Comparison of ENCODE assay signal across 12 mouse cellular contexts in the genomic region with DNA sequence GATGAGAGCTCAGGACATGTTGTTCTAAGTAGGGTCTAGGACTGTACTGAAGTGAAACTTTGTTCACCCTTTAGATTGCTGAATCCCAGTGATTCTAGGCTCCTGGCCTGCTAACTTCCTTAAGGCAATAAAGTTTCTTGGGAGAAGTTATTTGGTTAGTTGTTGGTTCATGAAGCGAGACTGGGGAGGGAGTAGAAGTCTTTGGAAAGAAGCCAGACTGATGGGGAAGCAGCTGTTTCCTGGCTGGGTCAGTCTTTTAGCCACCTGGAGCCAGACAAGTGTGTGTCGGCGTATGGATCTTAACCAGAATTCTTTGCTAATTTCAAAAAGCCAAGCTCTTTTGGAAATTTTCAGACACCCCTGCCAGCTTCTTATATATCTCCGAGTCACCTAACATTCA. TPM values are rescaled to one million over a fixed set of nuclear protein-coding genes. Genes with fewer than 3 reads are reported as not detected.
A peak's percentile ranks its signal among the peaks of the same experiment; 100 is the strongest.
DNase-seq lines count a peak whose midpoint lies in the region; ATAC-seq and TF ChIP-seq lines count a peak whose summit lies in the region.
"Had no signal": no experiment of that assay in that cellular context is flagged by ENCODE, and none has a peak within 500 bp of the region (broad histone marks: within the 10 kb centered on the region; RNA-seq: fewer than 3 reads in every experiment).

No protein-coding gene starts in this region.

- H3K27me3 ChIP-seq in lung, embryonic 14.5 days (ENCODE audit: insufficient read depth, low read length) = no peaks in the 10 kb centered on the region
- no peaks in the 10 kb centered on the region for H3K27me3 ChIP-seq in intestine, embryonic 15.5 days (replicated peaks)
- H3K27me3 ChIP-seq in stomach, postnatal 0 days (ENCODE audit: control insufficient read depth, insufficient read depth, low read length) = no peaks in the 10 kb centered on the region
- no peaks in the 10 kb centered on the region for H3K27me3 ChIP-seq in midbrain, embryonic 10.5 days (ENCODE audit: low read depth, poor library complexity, severe bottlenecking)
- H3K27me3 ChIP-seq: embryonic facial prominence, embryonic 15.5 days had no signal

- ATAC-seq in lung, embryonic 14.5 days (ENCODE audit: insufficient read depth) = no peak
- no peak for ATAC-seq in intestine, embryonic 15.5 days
- ATAC-seq in stomach, postnatal 0 days (ENCODE audit: low FRiP score, low TSS enrichment) = peak; percentile 1; the same call in 1 of the 2 replicates
- ATAC-seq: inflammation-experienced regulatory T-cells, adult 6 months had no signal

- TF ChIP-seq POLR2A in lung, adult 2 months (IDR thresholded peaks at IDR 0.05; ENCODE audit: borderline replicate concordance, extremely low read depth, low read depth, low read length) = no peak

- no peak for TF ChIP-seq EP300 in stomach, postnatal 0 days (optimal IDR thresholded peaks at IDR 0.05)

- WGBS in lung, embryonic 14.5 days = 43% methylated on average over 4 of the region's 4 CpGs
- WGBS in lung, adult 2 months = 22% methylated on average over 4 of the region's 4 CpGs
- 36% methylated on average over 4 of the region's 4 CpGs for WGBS in intestine, embryonic 15.5 days
- WGBS in stomach, postnatal 0 days = 31% methylated on average over 4 of the region's 4 CpGs
- 90% methylated on average over 4 of the region's 4 CpGs for WGBS in midbrain, embryonic 10.5 days

- H3K27ac ChIP-seq in lung, embryonic 14.5 days (ENCODE audit: low read depth) = no peak overlapping the region
- H3K27ac ChIP-seq in intestine, embryonic 15.5 days = peak overlapping the region; percentile 60; the same call in 1 of the 2 replicates
- 0 out of 2 replicates have a peak overlapping the region, but pooled peaks have one; percentile 59 for H3K27ac ChIP-seq in stomach, postnatal 0 days (replicated peaks)
- H3K27ac ChIP-seq in midbrain, embryonic 10.5 days (replicated peaks) = no peak overlapping the region
- H3K27ac ChIP-seq: embryonic facial prominence, embryonic 15.5 days had no signal

- H3K4me1 ChIP-seq in lung, embryonic 14.5 days (ENCODE audit: insufficient read depth) = no peaks in the 10 kb centered on the region; the same call in 1 of the 2 replicates
- peaks cover 2% of the 10 kb centered on the region; the same call in 1 of the 2 replicates for H3K4me1 ChIP-seq in lung, adult 2 months (ENCODE audit: control insufficient read depth, insufficient read depth, low read length)
- peaks cover 9% of the 10 kb centered on the region; the same call in 1 of the 2 replicates for H3K4me1 ChIP-seq in intestine, embryonic 15.5 days (replicated peaks)
- H3K4me1 ChIP-seq in stomach, postnatal 0 days (replicated peaks; ENCODE audit: control insufficient read depth, insufficient read depth) = no peaks in the 10 kb centered on the region
- H3K4me1 ChIP-seq in midbrain, embryonic 10.5 days = peaks cover 5% of the 10 kb centered on the region
- H3K4me1 ChIP-seq: embryonic facial prominence, embryonic 15.5 days had no signal

- H3K4me2 ChIP-seq in lung, embryonic 14.5 days = no peak overlapping the region
- H3K4me2 ChIP-seq in intestine, embryonic 15.5 days (replicated peaks) = peak overlapping the region; percentile 40
- peak overlapping the region; percentile 33; the same call in 1 of the 2 replicates for H3K4me2 ChIP-seq in stomach, postnatal 0 days (replicated peaks; ENCODE audit: low read depth)
- H3K4me2 ChIP-seq: embryonic facial prominence, embryonic 15.5 days had no signal

- no peak overlapping the region for H3K9ac ChIP-seq in lung, embryonic 14.5 days
- peak overlapping the region; percentile 5; the same call in 1 of the 2 replicates for H3K9ac ChIP-seq in intestine, embryonic 15.5 days
- no peak overlapping the region for H3K9ac ChIP-seq in stomach, postnatal 0 days (ENCODE audit: low read length)
- H3K9ac ChIP-seq: embryonic facial prominence, embryonic 15.5 days had no signal

- TF ChIP-seq CTCF in lung, embryonic 14.5 days (IDR thresholded peaks at IDR 0.05; ENCODE audit: low read depth) = no peak
- TF ChIP-seq CTCF in lung, adult 2 months (IDR thresholded peaks at IDR 0.05; ENCODE audit: insufficient read depth, low read length) = no peak
- TF ChIP-seq CTCF in stomach, postnatal 0 days (IDR thresholded peaks at IDR 0.05; ENCODE audit: low read depth) = no peak

- H3K36me3 ChIP-seq in lung, embryonic 14.5 days (ENCODE audit: insufficient read depth) = no peaks in the 10 kb centered on the region
- H3K36me3 ChIP-seq in intestine, embryonic 15.5 days = no peaks in the 10 kb centered on the region
- no peaks in the 10 kb centered on the region for H3K36me3 ChIP-seq in stomach, postnatal 0 days (ENCODE audit: control insufficient read depth, insufficient read depth, low read length)
- H3K36me3 ChIP-seq in midbrain, embryonic 10.5 days = no peaks in the 10 kb centered on the region
- H3K36me3 ChIP-seq: embryonic facial prominence, embryonic 15.5 days had no signal

- no peak overlapping the region for H3K4me3 ChIP-seq in lung, embryonic 14.5 days (ENCODE audit: low read depth, low read length)
- H3K4me3 ChIP-seq in lung, adult 2 months (replicated peaks; ENCODE audit: extremely low read depth, low read depth, low read length) = no peak overlapping the region
- 0 out of 2 replicates have a peak overlapping the region, but pooled peaks have one; percentile 10 for H3K4me3 ChIP-seq in intestine, embryonic 15.5 days (replicated peaks)
- 0 out of 2 replicates have a peak overlapping the region, but pooled peaks have one; percentile 8 for H3K4me3 ChIP-seq in stomach, postnatal 0 days (ENCODE audit: low read depth, low read length)
- no peak overlapping the region for H3K4me3 ChIP-seq in midbrain, embryonic 10.5 days
- H3K4me3 ChIP-seq: embryonic facial prominence, embryonic 15.5 days had no signal

- peak; percentile 63 for DNase-seq in lung, embryonic 14.5 days
- no peak for DNase-seq in lung, adult 2 months
- DNase-seq in kidney, postnatal 4 days = peak; percentile 34 to 57
- no peak for DNase-seq in stomach, postnatal 0 days (ENCODE audit: low spot score)
- DNase-seq in midbrain, embryonic 10.5 days (ENCODE audit: low spot score) = no peak
- DNase-seq in thymus, postnatal 36 days = no peak
- DNase-seq: adrenal gland, adult 8-10 months; cerebellum, adult 2 months; lung, postnatal 4 days had no signal

- no peaks in the 10 kb centered on the region for H3K9me3 ChIP-seq in lung, embryonic 14.5 days (ENCODE audit: low read depth, low read length)
- H3K9me3 ChIP-seq in intestine, embryonic 15.5 days = no peaks in the 10 kb centered on the region
- H3K9me3 ChIP-seq in stomach, postnatal 0 days (ENCODE audit: control insufficient read depth, low read length) = no peaks in the 10 kb centered on the region
- H3K9me3 ChIP-seq in midbrain, embryonic 10.5 days (replicated peaks) = no peaks in the 10 kb centered on the region
- H3K9me3 ChIP-seq: embryonic facial prominence, embryonic 15.5 days had no signal

RNA-seq across cellular contexts. Expression of a gene that starts 33.0 kb away (rescaled TPM):
- 0.65 and 0.95 TPM in 2 replicates for polyA plus RNA-seq in lung, embryonic 14.5 days (2014; fragmentation: Nextera tagmentation; extraction: Ambion mirVana)
- polyA plus RNA-seq in lung, adult 2 months (2012; rRNA removed) = 1.5 and 1.8 TPM in 2 replicates
- 1.7 and 1.9 TPM in 2 replicates for polyA plus RNA-seq in intestine, embryonic 15.5 days (2015; fragmentation: Nextera tagmentation; extraction: Ambion mirVana)
- polyA plus RNA-seq in stomach, postnatal 0 days (2015; fragmentation: Nextera tagmentation; extraction: Ambion mirVana) = 0.40 and 0.50 TPM in 2 replicates
- 2.1 and 4.2 TPM in 2 replicates for polyA plus RNA-seq in midbrain, embryonic 10.5 days (2016; fragmentation: Nextera tagmentation; extraction: Ambion mirVana)

RNA-seq across cellular contexts. Expression of a gene that starts 39.5 kb away (rescaled TPM):
- 1.6 and 2.4 TPM in 2 replicates for polyA plus RNA-seq in lung, embryonic 14.5 days (2014; fragmentation: Nextera tagmentation; extraction: Ambion mirVana)
- polyA plus RNA-seq in lung, adult 2 months (2012; rRNA removed) = 3.0 and 4.3 TPM in 2 replicates
- 9.7 and 11.4 TPM in 2 replicates for polyA plus RNA-seq in intestine, embryonic 15.5 days (2015; fragmentation: Nextera tagmentation; extraction: Ambion mirVana)
- 29.0 and 30.9 TPM in 2 replicates for polyA plus RNA-seq in stomach, postnatal 0 days (2015; fragmentation: Nextera tagmentation; extraction: Ambion mirVana)
- 2.4 and 2.5 TPM in 2 replicates for polyA plus RNA-seq in midbrain, embryonic 10.5 days (2016; fragmentation: Nextera tagmentation; extraction: Ambion mirVana)

Comparison
In these comparisons a context has a peak if more than half of its experiments do, and no peak if none do; other contexts are left out.
1. DNase-seq: peak in lung, embryonic 14.5 days (single experiment) and kidney, postnatal 4 days (2 of 2); none in lung, adult 2 months (single experiment), stomach, postnatal 0 days (single experiment), midbrain, embryonic 10.5 days (single experiment) and thymus, postnatal 36 days (0 of 2).
2. H3K27ac ChIP-seq: peak in intestine, embryonic 15.5 days (single experiment) and stomach, postnatal 0 days (single experiment); none in lung, embryonic 14.5 days (single experiment) and midbrain, embryonic 10.5 days (single experiment).
3. H3K4me3 ChIP-seq: peak in intestine, embryonic 15.5 days (single experiment) and stomach, postnatal 0 days (single experiment); none in lung, embryonic 14.5 days (single experiment), lung, adult 2 months (single experiment) and midbrain, embryonic 10.5 days (single experiment).